Mouse (Mus musculus) right cerebral cortex, adult 2 months (tissue): ENCODE measurements around the gene Lmx1a.

ENCODE experiments used
- DNase-seq, 2 experiments: peaks; one replicate each; pipeline ENCODE4 v3.0.0; 2021 to 2022; ENCODE audit warnings: low spot score in 2 of 2

The Lmx1a gene

GRCm38 (mm10) chr1:167694731-167695130, 5.7 kb downstream of the Lmx1a start:
- DNase-seq: no peak

DNA sequence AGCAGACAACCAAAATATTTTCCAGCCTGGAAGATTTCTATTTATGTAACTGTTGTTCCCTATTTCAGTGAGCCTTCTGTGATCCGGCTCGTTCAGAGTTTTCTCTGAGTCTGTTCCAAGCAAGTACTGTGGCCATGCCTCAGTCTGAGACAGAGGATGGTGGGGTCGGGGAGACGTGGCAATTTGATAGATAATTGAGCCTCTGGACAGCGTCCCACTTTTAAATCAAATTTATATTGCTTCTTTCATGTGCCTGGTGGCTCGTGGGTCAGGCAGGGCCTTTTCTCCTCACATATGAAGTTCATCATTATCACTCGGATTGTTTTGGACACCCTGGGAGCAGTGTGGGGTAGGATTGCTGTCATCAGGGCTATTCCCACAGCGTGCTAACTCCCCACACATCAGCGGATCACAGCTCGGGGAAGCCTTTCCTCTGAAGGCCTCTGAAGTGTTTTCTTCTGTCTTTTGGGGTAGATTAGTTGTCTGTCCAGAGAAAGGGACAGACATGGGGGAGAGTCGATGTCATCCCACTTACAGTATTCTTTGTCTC, 6.9 kb downstream of the Lmx1a start:
- DNase-seq: no peak

DNA sequence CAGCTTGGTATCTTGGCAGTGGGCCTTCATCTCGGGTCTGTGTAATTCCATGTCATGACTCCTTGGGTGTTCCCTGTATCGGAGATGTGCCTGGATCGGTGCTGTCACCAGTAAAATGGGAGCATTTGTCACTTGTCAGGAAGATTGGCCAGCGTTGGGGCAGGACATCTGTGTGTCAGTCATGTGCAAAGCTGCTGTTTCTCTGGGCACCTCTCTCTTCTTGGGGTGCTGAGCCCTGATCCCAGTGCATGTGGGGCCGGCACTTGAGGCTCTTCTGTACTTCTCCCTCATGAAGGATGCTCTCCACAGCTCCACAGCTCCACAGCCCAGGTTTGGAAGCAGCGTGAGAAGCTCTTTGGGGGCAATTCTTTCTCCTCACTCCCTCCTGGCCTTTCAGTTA, 10.7 kb downstream of the Lmx1a start:
- DNase-seq: no peak

GRCm38 (mm10) chr1:167700221-167700620, 11.2 kb downstream of the Lmx1a start:
- no peak for DNase-seq

DNA sequence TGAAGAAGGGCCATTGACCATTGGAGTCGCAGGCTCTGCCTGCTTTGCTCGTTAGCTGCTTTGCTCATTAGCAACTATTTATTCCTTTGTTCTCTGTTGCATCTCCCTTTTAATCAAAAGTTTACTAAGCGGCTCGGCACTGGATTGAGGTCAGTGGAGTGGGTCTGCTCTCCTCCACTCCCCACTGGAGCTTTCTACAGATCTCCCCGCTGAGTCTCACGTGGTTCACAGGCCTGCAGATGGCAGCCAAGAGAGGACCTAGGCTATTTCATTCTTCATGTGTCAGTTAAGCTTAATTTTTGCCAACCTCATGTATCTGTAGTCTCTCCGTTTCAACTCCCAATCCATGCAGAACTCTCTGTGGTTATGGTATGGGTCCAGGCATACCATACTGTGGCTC, 16.5 kb downstream of the Lmx1a start:
- no peak for DNase-seq

- no peak for DNase-seq
Observed at GRCm38 (mm10) chr1:167708761-167709160, 19.7 kb downstream of the Lmx1a start.

GRCm38 (mm10) chr1:167715730-167716341, 26.8 kb downstream of the Lmx1a start:
- no peak for DNase-seq

DNA sequence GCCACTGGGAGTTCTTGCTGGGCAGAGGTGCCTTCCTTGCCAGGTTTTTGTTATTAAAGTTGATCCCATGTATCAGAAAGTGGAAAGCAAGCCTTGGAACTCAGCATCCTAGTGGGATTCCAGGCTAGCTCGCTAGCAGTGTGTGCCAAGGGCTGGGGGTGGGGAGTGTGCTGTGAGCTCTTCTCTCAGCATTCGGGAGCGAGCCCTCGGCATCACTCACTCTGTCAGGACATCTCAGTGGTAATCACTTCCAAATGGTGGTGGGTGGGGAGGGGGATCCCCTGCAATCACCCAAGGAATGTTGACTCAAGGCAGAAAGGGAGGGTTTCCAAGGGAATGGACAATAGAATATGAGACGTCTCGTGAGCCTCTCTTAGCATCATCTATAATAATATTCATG, 45.4 kb downstream of the Lmx1a start:
- DNase-seq: no peak

DNA sequence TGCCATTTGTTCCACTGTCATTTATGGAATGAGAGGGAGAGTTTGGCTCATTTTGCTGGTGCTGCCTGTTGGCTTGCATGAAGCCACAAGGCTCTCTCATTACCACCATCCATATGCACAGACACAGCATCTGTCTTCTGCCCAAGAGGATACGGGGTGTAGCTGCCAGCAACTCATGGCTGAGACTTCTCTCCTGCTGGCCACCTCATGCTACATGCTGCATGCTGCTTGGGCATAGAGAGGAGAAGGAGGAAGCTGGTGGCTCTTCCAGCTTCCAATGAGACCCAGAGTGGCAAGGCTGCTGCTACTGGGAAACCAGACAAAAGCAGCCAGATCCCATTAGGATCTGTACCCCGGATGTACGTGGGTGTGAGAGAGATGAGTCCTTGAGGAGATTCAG, 47.8 kb downstream of the Lmx1a start:
- DNase-seq: peak in 1 of 2 experiments; percentile 7

- no peak for DNase-seq
Observed at GRCm38 (mm10) chr1:167739286-167739685, 50.2 kb downstream of the Lmx1a start.

GRCm38 (mm10) chr1:167746676-167747075, 57.6 kb downstream of the Lmx1a start:
- no peak for DNase-seq

DNA sequence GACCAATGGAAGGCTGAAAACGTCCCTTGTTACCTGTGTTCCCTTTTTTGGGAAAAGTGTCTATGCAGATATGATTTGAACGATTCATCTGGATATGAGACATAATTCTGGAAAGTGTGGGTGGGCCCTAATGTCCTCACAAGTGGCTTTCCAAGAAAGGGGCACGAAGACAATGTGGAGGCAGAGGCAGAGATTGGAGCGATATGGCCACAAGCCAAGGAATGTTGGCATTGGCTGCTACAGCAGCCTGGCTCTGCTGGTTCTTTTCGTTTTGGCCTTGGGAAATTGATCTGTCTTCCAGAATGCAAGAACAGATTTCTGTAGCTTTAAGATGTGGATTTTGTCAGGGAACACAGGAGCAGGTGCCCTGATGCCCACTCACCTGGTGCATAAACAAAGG, 63.6 kb downstream of the Lmx1a start:
- no peak for DNase-seq

- DNase-seq: no peak
Observed at GRCm38 (mm10) chr1:167754085-167754484, 65.0 kb downstream of the Lmx1a start.

GRCm38 (mm10) chr1:167754636-167755522, 65.8 kb downstream of the Lmx1a start:
- DNase-seq: no peak

DNA sequence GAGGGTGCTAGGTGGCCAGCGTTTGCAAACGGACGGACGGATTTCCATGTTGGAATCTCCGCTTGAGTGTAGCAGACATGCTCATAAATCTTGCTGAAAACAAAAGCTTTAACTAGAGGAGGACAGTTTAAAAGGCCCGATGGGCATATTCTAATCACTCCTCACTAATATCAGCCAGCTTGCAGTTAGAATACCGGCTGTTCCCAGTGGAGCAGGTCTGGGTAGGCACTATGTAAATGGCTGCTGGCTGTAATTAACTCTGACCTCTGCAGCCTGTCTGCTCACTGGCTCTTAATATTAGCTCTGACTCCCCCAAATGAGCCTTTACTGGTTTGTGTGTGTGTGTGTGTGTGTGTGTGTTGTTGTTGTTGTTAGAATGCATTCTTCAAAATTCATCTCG, 69.2 kb downstream of the Lmx1a start:
- DNase-seq: no peak

DNA sequence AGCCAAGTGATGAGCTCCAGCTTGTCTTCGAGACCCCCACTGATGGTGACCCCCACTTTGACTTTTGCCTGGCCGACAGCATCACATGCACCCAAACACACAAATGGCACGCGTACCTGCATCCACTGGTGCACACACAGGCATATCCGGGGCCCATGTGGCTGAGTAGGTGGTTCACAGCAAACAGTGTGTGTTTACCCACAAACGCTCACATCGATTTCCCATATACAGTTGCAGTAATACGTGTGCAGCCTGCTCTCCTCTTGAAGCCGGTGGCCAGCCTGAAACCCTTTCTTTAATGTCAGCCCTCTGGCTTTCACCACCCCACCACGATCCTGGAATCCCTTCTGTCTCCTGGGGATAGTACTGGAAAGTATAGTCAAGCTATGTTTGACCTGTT, 71.3 kb downstream of the Lmx1a start:
- no peak for DNase-seq

- no peak for DNase-seq
Observed at GRCm38 (mm10) chr1:167761785-167762223, 72.8 kb downstream of the Lmx1a start.

GRCm38 (mm10) chr1:167766619-167767018, 77.6 kb downstream of the Lmx1a start:
- DNase-seq: no peak

- DNase-seq: no peak
Observed at GRCm38 (mm10) chr1:167770457-167770856, 81.4 kb downstream of the Lmx1a start.

DNA sequence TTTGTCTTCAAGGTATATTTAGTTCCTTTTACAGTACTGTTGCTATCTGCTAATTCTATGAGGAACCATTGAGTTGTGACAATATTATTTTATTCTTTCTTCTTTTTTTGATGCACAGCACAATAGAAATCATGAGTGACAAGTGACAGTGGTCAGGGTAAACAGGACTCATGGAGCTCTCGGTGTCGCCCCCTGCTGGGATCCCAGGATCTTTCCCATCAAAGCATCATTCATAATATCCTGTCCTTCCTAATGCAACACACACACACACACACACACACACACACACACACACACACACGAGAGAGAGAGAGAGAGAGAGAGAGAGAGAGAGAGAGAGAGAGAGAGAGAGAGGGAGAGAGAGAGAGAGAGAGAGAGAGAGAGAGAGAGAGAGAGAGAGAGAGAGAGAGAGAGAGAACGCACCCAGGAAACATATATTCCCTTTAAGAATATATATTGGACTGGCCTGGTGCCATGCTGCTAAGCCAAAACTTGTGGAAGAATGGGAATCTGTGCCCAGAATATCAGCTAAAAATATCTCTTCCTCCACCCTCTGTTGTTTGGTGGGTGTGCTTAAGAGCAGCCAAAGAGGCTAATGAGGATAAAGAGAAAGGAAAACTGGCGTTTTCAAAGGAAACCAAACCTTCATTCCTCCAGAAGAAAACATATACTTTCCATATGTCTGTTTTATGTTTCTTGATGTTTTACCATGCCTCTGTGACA, 90.9 kb downstream of the Lmx1a start:
- peak in 1 of 2 experiments; percentile 37 for DNase-seq

GRCm38 (mm10) chr1:167781787-167782484, 92.9 kb downstream of the Lmx1a start:
- DNase-seq: peak; percentile 40 to 45

- no peak for DNase-seq
Observed at GRCm38 (mm10) chr1:167784067-167784466, 95.0 kb downstream of the Lmx1a start.
